Mouse (Mus musculus): ENCODE data around the gene Naaa.

Gene Naaa

GRCm38 (mm10) chr5:92263761-92264359 is 14.1 kb downstream of the Naaa start:
- no peak for DNase-seq (ENCODE audit: low spot score)

- no peak for DNase-seq (ENCODE audit: low spot score)
These were observed 15.3 kb downstream of the Naaa start for GRCm38 (mm10) chr5:92262646-92263045.

GRCm38 (mm10) chr5:92256218-92256617 is 21.8 kb downstream of the Naaa start, which contains the start of gene Ppef2:
Gene Ppef2 (minus strand): TSS chr5:92256278.
- DNase-seq (ENCODE audit: low spot score) = no peak

- no peak for DNase-seq (ENCODE audit: low spot score)
These were observed 23.5 kb downstream of the Naaa start for GRCm38 (mm10) chr5:92254476-92254875.

DNA sequence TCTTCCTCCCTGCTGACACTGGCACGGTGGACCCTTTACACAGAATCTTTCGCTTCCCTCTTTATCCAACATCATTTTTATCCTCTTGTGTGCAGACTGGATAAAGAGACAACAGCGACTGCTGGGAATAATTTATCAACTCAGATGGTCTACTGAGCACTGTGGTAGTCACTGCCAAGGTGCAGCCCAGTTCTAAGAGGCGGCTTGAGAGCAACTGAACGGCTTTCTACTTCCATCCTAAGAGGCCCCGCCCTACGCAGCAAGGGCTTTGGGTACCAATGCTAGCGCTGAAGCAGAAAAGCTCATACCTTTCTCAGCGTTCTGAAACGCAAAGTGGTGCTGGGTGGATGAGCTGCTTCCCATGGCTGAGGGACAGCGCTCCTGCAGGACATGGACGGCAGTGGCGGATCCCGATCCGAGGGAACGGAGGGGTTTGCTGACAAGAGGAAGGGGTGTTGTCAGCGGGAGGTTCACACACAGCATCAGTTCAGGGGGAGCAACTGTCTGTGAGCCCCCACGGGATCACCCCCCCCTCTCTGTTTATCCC is 25.1 kb downstream of the Naaa start:
- DNase-seq (ENCODE audit: low spot score) = no peak

DNA sequence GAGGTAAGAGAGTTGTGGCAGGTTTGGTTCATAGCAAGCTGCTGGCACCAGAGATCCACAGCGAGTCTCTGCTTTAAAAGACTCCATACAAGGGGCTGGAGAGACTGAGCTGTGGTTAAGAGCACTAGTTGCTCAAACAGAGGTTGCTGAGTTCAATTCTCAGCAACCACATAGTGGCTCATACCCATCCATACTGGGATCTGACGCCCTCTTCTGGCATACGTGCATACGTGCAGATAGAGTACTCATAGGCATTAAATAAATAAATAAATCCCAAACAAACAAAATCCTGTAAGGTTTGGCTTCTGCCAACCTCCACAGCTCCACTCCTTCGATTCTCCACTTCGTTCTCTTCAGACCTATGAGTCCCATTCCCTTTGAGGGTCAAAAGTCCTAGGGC is 25.9 kb downstream of the Naaa start:
- no peak for DNase-seq (ENCODE audit: low spot score)

GRCm38 (mm10) chr5:92248614-92249013 is 29.4 kb downstream of the Naaa start:
- DNase-seq (ENCODE audit: low spot score) = no peak

- DNase-seq (ENCODE audit: low spot score) = no peak
These were observed 32.5 kb downstream of the Naaa start for GRCm38 (mm10) chr5:92245483-92245882.

DNA sequence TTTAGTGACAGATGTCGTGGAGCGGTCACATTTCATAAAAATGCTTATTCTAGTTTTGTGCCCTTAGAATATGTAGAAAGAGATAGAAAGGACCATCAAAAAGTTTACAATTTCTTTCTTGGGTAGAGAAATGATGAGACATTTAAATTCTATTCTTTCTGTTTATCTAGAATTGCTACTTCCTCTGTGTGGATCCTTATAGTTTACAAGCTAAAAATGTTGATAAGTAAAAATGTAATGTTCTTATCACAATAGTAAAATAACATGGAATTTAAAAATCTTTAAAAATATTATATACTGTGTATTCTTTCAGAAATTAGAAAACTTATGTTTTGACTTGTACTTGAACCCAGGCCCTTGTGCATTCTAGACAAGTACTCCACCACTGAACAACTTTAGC is 33.1 kb downstream of the Naaa start:
- no peak for DNase-seq (ENCODE audit: low spot score)

DNA sequence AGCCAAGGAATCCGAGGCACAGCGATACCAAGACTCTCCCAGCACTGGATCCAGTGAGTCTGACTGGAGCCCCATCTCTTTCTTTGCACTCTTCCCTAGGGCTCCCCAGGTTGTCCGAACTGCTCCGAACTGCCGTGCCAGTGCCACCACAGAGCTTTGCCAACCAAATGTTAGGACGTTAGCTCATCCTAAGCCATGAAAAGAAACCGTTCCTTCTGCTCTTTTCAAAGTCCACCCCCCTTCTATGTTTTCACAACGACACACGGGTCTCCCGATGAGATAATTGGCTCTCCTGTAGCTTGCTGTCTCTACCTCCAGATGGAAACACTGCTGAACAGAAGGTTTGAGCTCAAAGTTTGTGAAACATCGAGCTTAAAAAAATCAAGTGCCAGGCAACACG is 37.2 kb downstream of the Naaa start:
- no peak for DNase-seq (ENCODE audit: low spot score)

GRCm38 (mm10) chr5:92239333-92240232 is 38.4 kb downstream of the Naaa start:
- peak; percentile 57 for DNase-seq (ENCODE audit: low spot score)

GRCm38 (mm10) chr5:92234939-92235557 is 42.9 kb downstream of the Naaa start:
- DNase-seq (ENCODE audit: low spot score) = no peak

- no peak for DNase-seq (ENCODE audit: low spot score)
These were observed 44.6 kb downstream of the Naaa start for GRCm38 (mm10) chr5:92233366-92233765.

- no peak for DNase-seq (ENCODE audit: low spot score)
These were observed 46.1 kb downstream of the Naaa start for GRCm38 (mm10) chr5:92231836-92232235.

DNA sequence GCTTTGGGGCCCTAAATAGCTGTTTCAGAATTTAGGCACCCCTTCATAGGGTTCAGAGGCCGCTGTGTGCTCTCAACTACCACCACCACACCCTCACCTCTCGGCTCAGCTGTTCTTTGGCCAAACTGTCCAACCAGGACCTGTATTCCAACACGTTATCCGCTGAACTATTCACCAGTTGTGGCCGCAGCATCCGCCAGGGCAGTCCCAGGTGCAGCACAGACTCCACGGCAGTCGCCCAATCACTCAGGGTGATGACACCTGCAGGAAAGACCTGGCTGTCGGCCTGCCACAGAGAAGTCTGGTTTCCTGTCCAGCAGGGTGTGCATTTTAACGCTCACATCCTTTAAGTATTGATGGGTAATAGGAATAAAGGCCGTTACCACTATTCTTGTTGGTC is 47.7 kb downstream of the Naaa start:
- no peak for DNase-seq (ENCODE audit: low spot score)

DNA sequence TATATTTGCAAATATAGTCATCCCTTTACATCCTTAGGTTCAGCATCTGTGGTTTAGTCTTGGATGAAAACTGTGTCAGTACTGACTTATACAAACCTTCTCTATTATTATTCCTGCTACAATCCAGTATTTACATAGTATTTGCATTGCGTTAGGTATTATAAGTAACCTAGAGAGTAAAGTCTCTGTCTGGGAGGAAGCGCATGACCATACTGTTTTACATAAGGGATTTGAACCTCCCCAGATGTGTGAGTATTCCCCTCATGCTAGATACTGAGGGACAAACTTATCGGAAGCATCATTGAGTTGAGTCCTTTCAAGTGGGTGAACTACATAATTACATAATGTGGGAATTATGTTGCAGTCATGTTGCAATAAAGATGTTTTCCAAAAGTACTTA is 48.5 kb downstream of the Naaa start:
- no peak for DNase-seq (ENCODE audit: low spot score)

DNA sequence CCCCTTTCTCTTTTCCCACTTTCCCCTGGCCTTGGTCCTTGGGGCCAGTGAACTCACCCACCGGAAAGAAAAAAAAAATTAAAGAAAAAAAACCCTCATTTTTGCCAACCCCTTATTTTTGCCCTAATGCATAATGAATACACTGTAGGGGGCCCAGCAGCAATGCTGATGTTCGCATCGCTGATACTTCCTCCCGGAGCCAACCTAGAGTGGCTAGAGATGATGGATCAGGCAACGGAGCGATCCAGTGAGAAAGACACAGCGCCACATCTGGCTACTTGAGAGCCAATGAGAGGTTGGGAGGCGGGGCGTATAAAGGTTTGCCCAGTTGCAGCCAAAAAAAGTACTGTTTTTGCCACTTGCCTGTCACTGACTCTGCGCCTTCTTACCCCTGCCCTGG is 49.2 kb downstream of the Naaa start:
- no peak for DNase-seq (ENCODE audit: low spot score)

DNA sequence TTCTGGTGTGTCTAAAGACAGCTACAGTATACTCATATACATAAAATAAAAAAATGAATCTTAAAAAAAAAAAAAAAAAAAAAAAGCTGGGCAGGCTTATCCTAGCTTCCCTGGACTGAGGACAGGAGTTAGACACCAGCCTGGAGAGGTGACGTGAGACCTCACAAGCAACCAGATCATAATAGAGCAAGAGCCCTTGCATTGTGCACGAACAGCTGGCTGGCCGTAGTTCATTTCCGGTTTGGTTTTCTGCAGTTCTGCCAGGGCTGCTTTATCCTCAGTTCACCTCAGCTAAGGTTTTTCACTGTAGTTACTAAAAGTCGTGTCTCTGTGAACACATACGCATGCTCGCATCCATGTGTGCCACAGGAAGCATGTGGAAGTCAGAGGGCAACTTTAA is 50.2 kb downstream of the Naaa start:
- DNase-seq (ENCODE audit: low spot score) = no peak

DNA sequence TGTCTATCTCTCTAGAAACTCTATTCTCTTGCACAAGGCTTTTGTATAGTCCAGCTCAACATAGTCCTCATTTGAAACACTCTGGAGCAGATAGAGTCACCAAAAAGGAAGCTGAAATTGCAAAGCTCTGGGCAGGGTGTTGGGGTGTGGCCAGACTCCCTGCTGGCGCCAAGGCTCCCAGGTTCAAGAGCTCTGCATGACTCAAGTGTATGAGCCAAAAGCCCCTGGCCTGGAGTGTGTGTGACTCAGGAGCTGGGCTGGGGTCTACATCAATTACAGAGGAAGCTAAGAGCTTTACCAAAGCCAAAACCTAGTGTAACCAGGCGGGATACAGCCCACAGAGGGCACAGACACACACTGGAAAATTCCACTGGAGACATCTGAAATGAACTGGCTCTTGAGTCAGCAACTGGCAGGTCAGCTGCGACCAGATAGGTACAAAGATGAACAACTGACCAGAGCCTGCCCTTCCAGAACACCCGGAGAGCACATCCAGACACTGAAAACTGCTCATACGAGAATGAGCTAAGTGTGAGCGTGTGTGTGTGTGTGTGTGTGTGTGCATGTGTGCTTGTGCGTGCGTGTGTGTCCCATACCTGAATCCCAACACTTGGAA is 57.6 kb downstream of the Naaa start:
- no peak for DNase-seq (ENCODE audit: low spot score)

DNA sequence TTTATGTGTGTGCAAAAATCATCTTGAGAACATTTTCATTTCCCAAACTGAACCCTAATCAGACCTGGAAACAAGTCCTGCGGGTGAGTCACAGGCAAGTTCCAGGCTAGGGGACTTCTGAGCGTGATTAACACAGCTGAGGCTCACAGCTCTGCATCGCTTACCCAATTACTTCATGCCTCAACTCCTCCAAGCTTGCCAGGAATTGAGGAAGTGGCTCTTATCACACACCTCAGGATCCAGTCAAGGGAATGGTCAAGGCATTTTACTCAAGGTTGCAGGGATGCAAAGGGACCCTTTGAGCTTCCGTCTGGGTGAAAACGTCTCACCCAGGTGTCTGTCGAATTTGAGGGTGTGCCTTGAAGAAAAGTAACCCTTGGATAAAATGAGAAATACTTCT is 58.1 kb downstream of the Naaa start:
- DNase-seq (ENCODE audit: low spot score) = peak; percentile 16

DNA sequence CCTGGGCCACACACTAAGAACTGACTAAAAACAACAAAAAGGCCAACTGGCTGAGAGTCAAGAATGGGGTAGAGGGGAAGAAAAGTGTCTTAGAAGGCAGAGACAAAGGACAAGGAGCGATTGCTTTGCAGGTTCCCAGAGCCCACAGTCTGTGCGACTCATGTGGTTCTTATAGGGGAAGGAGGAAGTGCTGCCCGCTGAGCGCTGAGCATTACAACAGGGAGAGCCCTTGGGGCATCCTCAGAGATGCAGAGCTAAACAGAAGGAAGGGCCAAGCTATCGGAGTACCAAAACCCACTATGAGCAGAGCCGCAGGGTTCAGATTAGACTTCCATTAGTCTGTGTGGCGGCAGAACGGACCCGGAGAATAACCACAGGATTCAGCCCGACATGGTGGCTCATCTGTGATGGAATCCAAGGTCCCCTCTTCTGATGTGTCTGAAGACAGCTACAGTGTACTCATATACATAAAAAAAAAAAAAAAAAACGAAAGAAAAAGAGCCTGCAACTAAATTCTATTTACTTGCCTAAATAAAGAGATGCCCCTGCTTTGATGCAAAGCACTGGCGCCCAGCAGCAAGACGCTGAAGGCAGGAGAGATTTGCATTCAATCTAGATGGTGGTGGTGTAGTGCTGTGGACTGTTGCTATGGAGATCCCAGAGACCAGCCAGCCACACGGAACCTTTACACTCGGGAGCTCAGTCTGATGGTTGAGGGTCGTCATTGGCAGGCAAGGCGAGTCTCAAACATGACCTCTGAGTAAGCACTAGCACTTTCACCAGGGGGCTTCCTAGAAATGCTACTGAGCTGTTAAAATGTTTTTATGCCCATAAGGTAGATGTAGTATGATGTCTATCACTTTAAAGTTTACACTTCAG is 58.8 kb downstream of the Naaa start:
- no peak for DNase-seq (ENCODE audit: low spot score)

Measured in urinary bladder, postnatal 25 days (tissue).